Mouse (Mus musculus) bone marrow macrophage, adult 2 months (primary cell): ENCODE data around the gene Kctd18.

ENCODE experiments used
- CTCF ChIP-seq: IDR thresholded peaks from 2 replicates; pipeline ENCODE4 v1.5.1; 2012; ENCODE audit warnings: low read depth, mild to moderate bottlenecking, low read length, moderate library complexity
- POLR2A ChIP-seq: IDR thresholded peaks from 2 replicates; pipeline ENCODE4 v1.6.1; 2012; ENCODE audit warnings: mild to moderate bottlenecking, low read depth, low read length, borderline replicate concordance

DNA sequence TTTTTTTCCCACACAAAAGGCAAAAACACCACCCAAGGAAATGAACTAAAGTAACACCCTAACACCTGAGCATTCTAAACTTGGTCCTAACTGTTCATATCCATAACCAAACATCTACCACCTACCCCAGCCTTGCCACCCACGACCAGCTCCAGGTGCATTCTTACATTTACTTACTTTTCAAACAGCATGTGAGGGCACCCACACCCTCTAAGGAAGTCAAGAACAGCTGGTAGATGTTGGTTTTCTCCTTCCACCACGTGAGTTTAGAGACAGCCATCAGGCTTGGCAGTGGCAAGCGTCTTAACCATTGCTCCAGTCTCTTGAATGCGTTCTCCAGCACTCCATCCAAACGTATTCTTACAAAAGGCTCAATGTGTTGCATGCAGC, 64.4 kb downstream of the Kctd18 start:
- no peak for TF ChIP-seq CTCF
- no peak for TF ChIP-seq POLR2A
